Mouse (Mus musculus) heart, postnatal 14 days (tissue): ENCODE results near the gene Fars2. TPM values are rescaled to one million over a fixed set of nuclear protein-coding genes. Genes with fewer than 3 reads are reported as not detected.
A peak's percentile ranks its signal among the peaks of the same experiment; 100 is the strongest.

Experiments
- DNase-seq, 2 experiments: peaks; one replicate each; pipeline ENCODE4 v3.0.0; 2021 to 2022
- intact Hi-C: fragments of 180-260 bp; cut with DNase I; formaldehyde crosslinking; loops from one replicate; pipeline ENCODE4 v1.15.1; 2025
- total RNA-seq, 2 experiments: library from RNA; stranded (reverse); gene quantifications; 2 replicates each; pipeline ENCODE4 v1.2.3; 2021

The Fars2 gene
- total RNA-seq, 2 experiments from 2014 or later = 63.2 to 65.6 TPM

DNA sequence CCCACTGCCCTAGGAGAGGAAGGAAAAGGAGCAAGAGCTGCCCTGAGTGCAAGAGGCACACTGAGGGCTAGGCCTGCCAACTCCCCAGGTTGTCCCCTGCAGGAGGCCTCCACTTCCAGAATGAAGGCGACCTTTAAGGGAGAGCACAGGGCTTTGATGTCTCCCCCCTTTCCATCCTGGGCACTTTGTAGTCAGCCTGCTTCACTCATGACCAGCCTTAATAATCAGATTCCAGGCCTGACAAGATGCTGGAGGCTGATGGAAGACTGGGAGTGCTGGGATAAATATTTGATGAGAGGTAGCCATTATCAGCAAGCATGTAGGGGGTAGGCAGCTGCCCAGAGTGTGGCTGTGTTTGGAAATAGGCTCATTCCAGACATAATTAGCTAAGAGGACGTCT lies 421.2 kb downstream of the Fars2 start:
- intact Hi-C loops = no loop called here
- no peak for DNase-seq

DNA sequence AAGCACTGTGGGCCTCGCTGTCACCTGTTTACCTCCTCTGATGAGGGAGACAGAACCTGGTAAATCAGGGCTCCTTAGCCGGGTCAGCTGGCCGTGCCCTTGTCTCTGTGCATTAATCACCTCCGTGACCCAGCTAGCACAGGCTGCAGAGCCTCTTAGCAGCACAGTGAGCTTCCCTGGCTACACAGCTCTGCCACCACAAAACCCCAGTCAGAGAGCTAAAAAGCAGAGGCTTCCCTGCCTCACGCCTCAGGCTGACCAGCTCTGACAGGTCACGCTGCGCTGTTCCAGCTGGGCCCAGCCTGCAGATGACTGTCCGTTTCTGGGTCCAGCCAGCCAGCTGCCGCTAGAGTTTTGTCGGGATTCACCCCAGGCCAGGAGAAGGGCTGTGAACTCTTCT lies 423.0 kb downstream of the Fars2 start:
- DNase-seq = peak; percentile 56 to 70
- intact Hi-C loops = no loop called here

DNA sequence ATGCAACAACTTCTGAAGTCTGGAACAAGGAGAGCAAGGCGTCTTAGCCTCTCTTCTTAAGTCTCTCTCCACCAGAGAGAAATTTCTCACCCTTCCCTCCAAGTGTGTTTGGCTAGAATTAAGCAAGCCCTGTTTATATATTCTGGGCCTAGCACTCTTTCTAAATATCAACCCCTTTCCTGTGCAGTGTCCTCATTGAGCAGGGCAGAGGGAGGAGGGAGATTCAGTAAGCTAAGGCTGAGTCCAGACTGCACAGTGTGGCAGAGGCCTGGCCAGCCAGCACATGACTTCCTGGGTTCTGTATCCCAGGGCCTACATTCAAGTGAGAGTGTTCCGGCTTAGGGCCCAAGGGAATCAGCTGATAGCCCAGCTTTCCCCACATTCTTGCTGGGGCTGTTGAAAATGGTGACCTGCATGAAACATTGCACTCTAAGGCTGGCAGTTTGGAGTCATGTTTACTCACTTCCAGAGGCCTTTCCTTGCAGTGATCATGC lies 424.1 kb downstream of the Fars2 start:
- intact Hi-C loops = no loop called here
- peak; percentile 21 to 22 for DNase-seq

DNA sequence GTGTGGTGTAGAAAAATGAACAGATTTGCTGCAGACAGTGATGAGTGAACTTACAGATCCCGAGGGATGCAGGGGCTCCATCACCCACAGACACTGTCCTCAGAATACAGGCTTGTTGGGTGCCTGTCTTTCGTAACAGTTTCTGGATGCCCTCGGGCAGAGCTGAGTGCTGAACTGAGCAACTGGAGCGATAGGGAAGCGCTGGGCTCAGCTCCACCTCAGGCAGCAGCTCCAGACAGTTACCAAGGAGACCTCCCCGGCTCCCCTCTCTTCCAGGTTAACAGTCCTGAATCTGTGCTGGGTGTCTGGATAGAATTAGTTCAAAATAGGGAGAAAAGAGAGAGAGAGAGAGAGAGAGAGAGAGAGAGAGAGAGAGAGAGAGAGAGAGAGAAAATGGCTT lies 433.5 kb downstream of the Fars2 start:
- intact Hi-C loops = no loop called here
- no peak for DNase-seq

DNA sequence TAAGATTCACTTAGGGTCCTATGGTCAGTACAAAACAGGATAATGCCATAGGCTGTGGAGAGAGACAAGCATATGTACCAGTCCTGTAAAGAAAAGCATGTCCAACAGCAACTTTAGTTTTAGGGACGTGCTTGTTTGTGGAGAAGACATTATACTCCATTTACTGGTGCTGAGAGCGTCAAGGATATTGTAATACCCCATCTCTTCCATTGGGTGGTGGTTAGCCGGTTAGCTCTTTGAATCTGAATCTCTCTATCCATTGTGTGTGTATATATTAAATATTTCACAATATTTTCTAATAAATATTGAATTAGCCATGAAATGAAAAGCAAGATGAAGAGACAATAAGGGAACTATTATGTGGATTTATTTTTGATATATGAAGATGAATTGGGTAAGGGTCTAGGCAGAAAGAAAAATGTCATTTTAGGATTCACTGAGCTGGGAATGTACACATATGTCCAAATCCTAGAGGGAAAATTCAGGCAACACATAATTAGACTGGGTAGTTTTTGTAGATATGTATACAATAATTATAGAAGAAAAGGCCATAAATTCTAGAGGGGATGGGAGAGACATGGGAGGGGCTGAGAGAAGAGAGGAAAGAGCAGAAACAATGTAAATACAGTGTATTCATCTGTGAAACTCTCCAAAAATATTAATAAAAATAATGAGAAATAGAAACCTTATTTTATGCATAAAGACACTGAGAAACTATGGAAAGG lies 435.5 kb downstream of the Fars2 start:
- no peak for DNase-seq
- intact Hi-C loops = no loop called here

DNA sequence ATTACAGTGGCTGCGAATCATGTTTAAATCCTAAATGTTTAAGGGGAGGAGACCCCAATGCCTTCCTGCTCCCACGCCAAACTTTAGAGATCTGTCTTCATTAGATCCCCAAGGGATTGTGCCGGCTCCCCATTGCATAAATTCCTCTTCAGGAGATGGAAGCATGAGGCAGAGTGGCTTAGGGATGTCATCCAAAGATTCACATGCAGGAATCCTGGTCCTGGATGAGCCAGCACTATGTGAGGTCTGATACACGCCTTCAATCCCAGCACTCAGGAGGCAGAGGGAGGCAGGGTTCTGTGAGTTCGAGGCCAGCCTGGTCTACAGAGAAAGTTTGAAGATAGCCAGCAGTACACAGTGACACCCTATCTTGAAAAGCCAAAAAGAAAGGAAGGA lies 436.0 kb downstream of the Fars2 start:
- no peak for DNase-seq
- intact Hi-C loops = no loop called here

DNA sequence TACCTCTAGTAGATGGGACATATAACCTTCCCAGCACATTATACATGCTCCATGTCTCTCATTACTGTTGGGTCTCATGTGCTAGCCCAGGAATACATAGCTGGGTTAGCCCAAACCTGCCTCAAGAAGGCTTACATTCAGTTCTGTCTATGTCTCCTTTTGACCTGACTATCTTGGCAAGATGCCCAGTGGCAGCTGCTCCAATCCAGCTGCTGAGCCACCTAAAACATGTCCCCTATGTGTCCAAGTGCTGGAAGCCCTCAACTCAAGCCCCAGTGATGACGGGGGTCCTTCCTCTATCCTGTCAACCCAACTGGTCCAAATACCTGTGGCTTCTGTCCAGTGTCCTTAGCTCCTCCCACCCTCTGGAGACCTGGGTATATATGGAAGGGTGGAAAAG lies 437.5 kb downstream of the Fars2 start:
- no peak for DNase-seq
- intact Hi-C loops = no loop called here

DNA sequence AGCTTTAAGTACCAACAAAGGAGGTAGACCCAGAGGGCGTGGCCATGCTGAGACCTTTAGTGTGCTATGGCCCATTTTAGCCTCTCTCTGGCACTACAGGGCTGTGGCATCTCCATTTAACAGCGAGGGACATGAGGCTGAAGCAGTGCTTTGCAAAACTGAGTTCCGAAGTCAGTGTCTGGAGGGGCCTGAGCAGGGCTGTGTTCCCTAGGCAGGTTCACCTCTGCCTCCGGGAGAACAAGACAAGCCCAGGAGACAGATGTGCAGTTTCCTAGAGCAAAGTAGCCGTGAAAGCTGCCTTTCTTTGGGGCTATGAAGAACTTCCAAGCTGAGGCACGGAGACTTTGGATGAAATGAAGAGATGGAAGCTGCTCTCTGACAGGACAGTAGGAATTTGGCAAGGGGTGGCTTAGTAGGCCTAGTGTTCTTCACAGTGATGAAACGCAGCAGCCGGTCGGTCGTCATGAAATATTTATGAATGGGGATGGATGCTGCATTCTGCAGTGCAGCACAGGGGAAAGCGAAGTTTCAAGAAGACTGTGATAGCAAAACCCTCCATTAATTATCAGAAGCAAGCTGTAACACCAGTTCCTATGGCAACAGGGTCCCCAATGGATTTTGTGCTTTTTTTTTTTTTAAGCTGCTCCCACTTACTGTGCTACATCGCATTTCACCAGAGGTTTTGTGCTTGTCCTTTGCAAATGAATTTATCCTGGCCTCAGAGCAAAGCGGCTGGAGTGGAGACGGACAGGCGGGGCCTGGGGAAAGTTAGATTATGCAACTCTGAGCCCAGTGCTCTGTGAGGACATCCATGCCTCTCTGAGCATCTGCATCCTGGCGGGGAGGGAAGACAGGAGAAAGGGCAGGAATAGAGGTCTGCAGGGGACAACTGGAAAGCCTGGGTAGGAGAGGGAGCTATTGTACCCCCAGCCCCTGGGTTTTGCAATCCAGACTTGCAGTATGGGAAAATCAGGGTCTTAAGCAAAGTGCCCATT lies 445.5 kb downstream of the Fars2 start:
- intact Hi-C loops = no loop called here
- DNase-seq = peak; percentile 18 to 27

DNA sequence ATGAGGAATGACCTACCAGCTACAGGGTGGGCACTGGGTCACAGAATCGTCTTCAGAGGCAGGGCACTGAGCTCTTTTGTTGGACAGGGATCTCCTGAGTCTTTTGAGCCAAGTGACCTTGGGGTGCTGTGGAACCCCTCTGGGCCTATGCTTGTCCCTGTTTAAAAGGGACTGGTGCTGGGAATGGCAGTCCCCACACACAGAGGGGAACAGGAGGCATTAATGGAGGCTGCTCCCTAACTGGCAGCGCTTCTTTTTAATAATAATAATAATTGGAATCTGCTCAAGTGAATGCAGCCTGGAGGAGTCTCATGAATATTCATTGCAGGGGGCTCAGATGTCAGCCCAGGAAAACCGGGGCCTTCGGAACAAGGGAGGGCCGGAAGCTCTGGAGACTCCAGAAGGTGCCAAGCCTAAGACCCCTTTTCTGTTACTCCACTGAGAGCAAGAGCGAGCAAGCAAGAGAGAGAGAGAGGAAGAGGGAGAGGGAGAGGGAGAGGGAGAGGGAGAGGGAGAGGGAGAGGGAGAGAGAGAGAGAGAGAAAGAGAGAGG lies 447.6 kb downstream of the Fars2 start:
- no peak for DNase-seq
- intact Hi-C loops = no loop called here

DNA sequence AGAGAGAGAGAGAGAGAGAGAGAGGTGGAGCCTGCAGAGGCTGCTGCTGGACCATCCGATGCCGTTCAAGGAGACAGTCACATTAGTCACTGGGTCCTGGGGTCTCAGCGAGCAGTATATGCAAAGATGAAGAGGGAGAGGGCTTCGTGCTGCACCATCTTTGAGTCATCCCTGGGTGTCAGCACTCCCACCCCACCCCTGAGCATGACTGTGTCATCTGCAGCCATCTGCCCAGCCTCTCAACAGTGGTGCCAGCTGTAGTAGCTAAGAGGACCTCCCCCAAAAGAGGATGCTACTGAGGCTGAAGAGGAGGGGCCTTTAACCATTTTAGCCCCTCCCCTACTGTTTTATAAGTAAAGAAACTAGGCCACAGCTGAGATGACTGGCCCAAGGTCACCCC lies 459.6 kb downstream of the Fars2 start:
- intact Hi-C loops = no loop called here
- no peak for DNase-seq

DNA sequence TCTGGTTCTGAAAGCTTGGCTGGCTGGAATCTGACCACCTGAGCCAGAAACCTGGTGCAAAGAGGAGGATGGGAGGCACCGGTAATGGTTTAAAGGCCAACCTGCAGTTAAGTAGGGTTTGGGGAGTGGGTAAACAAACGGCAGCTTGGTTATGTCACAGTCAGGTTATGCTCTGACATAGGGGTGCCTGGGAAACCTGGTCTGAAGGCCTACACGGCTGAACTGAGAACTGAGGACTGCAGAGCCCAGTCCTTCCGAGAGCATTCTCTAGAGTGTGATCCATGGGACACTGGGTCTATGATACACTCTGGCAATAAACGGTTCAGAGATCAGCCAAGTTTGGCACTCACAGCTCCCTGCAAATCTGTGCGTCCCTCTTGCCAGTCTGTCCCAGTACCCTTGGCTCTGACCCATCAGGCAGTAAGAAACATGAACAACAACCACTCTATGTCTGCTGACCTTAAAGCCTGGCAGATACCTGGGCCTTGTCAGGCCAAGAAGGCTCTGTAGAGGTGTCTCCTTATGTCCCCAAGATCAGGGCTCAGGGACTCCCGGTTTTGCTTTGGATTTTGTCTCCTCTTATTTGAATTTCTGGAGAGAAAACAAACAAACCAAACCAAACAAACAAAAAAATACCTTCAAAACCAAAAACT lies 460.8 kb downstream of the Fars2 start:
- DNase-seq = peak in 1 of 2 experiments; percentile 5

DNA sequence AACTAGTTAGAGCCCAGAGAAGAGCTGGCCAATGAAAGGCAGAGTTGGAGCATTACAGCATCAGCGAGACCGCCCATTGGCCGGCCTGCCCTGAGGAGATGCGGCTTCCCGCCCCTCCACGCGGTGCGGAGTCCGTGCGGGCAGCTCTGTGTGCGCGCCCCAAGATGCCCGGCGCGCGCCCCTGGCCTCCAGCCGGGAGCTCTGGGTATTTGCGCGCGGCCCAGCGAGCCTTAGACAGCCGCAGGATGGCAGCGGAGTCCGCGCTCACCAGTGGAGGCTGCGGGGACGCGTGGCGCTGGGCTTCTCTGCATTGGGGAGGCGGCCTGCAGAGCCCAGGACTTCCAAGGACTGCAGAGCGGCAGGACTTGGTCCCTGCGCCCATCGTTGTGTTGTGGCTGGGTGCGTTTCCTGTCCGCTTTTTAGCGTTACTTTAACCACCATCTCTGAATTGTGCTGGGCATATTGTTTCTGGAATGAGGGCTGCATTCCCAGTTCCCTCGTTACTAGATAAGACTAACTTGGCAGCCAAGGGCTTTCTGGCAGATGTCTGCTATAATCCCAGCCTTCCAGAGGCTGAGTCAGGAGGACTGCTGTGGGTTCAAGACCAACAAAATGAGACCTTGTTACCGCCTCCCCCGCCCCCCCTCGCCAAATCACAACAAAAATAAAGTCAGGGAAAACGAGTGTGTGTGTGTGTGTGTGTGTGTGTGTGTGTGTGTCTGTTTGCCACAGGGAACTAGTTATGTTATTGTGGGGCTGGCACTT lies 461.5 kb downstream of the Fars2 start:
- intact Hi-C loops = no loop called here
- peak; percentile 54 to 61 for DNase-seq

More for the DNA sequence above, 460.8 kb downstream of the Fars2 start:
- intact Hi-C loops = no loop called here

DNA sequence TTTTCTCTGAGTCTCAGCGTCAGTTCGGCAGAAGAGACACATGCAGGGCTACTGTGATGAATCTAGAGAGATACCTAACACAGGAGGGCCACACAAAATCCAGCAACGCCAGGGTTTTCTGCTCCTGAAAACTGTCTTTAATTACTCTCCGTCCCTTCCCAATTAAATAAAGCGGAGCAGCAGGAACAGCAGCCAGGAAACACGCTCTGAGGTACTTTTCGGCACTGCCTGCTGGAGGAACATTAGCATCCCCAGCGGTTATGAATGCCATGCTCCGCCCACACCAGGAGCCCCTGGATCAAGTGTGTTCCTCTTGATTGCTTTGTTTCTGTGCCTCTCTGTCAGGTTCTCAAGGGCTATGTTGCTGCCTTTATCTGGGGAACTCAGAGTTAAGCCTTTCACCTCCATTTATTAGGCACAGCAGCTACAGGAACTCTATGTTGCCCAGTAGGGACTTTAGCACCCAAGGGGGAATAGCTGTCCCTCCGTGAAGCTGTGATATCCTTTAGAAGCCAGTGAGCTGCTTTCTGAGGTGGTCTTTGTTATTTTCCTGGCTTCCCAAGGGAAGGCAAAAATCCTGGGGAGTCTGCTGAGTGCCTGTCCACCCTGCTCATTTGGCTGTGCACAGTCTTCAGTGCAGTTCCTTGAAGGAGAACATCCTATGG lies 465.3 kb downstream of the Fars2 start:
- intact Hi-C loops = no loop called here
- DNase-seq = no peak

DNA sequence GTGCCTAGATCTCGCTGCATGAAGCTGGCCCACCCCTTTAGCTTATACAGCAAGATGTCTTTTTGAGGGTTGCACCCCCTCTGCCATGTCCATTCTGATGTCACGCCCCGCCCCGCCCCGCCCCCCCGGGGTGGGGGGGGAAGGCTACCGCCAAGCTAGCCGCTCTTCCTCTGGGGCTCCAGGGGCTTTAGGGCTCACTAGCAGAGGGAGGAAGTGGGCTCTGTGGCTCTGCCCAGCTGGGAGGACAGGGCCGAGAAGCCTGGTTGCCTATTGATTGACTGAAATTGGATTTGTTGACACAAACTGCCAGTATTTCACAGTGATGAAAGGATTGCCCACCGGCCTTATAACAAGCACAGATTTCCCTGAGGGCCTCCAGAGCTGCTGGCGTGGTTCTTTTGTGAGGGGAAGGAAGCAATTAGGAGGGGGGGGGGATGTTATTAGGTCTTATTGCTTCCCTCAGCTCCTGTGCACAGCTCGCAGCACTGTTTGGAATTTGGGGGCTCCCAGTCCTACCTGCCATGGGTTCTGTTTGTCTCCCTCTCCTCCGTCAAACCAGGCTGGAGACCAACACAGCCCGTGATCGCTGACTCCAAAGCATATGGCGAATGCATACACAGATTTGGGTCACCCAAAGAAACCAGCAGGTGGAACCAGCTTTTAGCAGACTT lies 466.4 kb downstream of the Fars2 start:
- intact Hi-C loops = no loop called here
- DNase-seq = no peak

DNA sequence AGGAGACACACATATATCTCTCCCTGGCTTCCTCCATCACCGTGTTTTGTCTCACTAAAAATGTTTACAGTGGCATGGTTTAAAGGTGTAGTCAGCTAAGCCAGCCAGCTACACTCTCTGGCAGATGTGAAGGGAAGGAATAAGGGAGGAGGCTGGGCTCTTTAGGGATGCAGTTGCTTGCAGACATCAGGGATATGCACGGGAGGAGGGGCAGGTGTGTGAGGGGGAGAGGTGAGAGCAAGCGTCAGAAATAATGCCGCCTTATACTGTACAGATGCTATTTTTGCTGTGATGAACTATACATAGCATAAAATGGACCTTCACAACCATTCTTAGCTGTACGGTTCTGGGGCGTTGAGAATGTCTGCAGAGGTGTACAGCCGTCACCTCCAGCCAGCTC lies 467.0 kb downstream of the Fars2 start:
- no peak for DNase-seq
- intact Hi-C loops = no loop called here

DNA sequence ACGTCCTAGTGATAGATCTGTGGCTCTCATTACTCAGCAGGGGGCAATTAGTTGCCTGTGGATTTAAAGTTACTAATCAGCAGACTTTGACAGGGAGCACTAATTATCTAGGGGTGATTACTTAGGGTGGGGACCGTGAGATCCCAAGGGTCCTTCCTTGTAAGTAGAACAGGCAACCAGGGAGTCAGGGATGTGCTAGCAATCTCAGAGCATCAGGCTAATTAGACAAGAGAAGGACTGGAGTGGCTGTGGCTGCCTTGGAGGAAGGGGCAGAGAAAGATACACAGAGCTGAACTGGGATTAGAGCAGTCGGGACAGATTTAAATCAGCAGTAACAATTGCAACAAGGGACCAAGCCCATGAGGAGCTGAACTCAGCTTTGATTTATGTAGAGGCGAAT lies 471.9 kb downstream of the Fars2 start:
- DNase-seq = no peak
- intact Hi-C loops = no loop called here

DNA sequence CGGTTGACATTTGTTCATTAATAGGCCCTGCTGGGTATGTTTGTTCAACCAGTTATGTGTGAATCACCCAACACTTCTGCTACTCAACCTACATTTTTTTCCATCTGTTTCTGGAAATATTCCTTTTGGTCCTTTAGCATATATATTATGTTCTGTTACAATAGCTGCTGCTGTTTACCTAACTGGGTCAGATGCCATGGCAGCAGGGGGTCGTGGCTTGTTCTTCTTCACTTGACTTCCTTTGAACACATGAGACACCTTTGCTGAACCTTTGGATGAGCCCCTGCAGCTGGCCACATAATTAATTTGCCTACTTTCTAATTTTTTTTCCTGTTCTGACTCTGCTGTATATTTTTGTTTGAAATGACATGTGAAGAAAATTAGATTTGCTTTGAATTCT lies 475.1 kb downstream of the Fars2 start:
- intact Hi-C loops = no loop called here
- DNase-seq = no peak

DNA sequence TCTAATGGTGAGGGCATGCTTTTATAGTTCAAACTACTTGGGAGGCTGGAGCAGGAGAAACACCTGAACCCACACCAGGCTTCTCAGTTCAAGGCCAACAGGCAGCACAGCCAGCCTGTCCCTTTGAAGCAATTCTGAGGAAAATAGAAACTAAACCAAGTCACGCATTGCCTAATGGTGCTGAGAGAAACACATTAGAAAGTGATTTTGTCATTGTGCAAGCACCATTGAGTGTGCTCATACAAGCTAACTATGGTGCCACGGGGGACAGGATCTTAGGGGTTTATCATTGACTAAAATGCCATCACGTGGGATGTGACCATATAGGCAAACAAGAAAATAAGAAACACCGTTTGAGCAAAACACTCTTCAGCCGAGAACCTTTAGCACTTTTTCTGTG lies 489.5 kb downstream of the Fars2 start:
- intact Hi-C loops = no loop called here
- DNase-seq = no peak

DNA sequence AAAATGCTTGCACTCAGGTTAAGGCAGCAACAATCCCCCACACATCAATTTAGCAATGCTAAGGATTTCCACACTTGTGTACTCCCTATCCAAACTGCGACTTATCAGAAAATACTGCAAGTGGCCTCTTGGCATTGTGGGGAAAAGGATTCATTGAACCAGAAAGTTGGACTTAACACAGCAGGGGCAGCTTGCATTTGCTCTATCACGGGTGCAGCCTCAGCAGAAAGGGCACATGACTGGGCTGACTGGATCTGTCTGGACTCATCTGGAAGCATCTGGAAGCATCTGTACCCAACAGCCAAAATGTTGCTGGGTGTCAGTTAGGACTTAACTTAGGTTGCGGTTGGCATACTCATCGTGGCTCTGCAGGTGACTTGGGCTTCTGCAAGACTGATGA lies 490.7 kb downstream of the Fars2 start:
- no peak for DNase-seq
- intact Hi-C loops = no loop called here
